Mouse (Mus musculus): ENCODE data around the gene Nceh1.
"Not testable (repeated sequence)": the region's sequence is repeated elsewhere in the genome, so short reads cannot be mapped to it uniquely, and the experiment has no call there.

DNA sequence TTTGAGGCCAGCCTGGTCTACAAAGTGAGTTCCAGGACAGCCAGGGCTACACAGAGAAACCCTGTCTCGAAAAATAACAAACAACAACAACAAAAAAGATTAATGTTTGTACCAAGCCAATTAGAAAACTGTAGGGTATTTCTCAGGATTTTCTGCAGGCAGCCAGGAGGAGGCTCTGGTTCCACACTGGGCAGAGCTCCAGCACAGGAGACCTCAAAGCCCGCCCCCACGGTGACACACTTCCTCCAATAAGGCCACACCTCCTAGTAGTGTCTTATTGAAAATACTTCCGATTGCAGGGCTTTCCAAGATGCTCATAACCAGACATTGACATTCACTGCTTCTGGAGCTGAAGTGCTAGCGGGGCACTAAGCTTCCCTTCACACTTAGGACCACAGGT lies 108.2 kb downstream of the Nceh1 start:
- TF ChIP-seq USF1 (IDR thresholded peaks at IDR 0.05; ENCODE audit: low read depth); TCF12 (IDR thresholded peaks at IDR 0.05; ENCODE audit: insufficient read depth, poor library complexity, severe bottlenecking); CEBPB (IDR thresholded peaks at IDR 0.05; ENCODE audit: insufficient read depth, poor library complexity, severe bottlenecking); POLR2A (IDR thresholded peaks at IDR 0.05; ENCODE audit: insufficient read length, low read depth); MAX (IDR thresholded peaks at IDR 0.05; ENCODE audit: low read depth); E2F4 (IDR thresholded peaks at IDR 0.05; ENCODE audit: insufficient read depth); TCF3 (IDR thresholded peaks at IDR 0.05; ENCODE audit: insufficient read length, low read depth): not testable (repeated sequence)

Data from myocyte (in vitro differentiated cells).